Mouse (Mus musculus): Measurements from ENCODE around the gene Mrtfa.
A peak's percentile ranks its signal among the peaks of the same experiment; 100 is the strongest.

DNA sequence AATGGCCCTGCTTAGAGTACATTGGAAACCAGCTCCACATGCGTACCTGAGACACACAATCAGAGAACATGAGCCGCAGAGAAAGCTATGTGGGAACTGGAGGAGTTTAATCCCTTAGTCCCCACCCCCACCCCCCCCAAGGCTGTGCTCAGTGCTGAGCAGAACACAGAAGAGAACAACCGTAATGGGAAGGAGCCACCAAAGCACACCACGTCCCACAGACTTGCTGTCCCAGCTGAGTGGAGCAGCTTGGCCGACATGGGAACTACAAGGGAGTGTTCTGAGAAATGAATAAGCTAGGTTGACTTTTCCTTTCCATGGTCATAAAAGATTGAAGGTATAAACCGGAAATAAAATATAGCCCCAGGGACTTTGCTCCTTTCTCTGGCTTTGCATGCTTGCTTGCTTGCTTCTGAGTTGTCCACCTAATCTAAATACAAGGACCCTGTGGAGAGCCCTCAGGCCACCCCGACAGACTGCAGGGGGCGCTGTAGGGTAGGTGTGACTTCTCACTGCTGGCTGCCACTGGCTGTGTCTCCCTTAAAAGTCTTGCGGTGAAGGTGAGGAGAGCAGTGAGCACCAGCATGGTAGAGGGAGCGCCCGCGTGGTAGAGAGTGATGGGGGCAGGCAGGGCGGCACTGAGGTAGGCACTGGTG lies 148.2 kb downstream of the Mrtfa start:
- TF ChIP-seq CTCF (conservative IDR thresholded peaks at IDR 0.05; ENCODE audit: insufficient read depth, insufficient read length, low read depth, low read length) (peak; percentile 47), POLR2A (IDR thresholded peaks at IDR 0.05; ENCODE audit: low read depth, low read length) (no peak)
